Mouse (Mus musculus) layer of hippocampus, postnatal 10 days (tissue): Measurements from ENCODE around the gene Cwc15. TPM values are rescaled to one million over a fixed set of nuclear protein-coding genes. Genes with fewer than 3 reads are reported as not detected.

Experiments
- DNase-seq, 2 experiments: peaks; one replicate each; pipeline ENCODE4 v3.0.0; 2021; ENCODE audit warnings: low spot score in 2 of 2
- total RNA-seq, 2 experiments: library from RNA; stranded (reverse); gene quantifications; 2 replicates each; pipeline ENCODE4 v1.2.3; 2021

The Cwc15 gene
- total RNA-seq, 2 experiments from 2014 or later: 76.0 to 84.4 TPM

DNA sequence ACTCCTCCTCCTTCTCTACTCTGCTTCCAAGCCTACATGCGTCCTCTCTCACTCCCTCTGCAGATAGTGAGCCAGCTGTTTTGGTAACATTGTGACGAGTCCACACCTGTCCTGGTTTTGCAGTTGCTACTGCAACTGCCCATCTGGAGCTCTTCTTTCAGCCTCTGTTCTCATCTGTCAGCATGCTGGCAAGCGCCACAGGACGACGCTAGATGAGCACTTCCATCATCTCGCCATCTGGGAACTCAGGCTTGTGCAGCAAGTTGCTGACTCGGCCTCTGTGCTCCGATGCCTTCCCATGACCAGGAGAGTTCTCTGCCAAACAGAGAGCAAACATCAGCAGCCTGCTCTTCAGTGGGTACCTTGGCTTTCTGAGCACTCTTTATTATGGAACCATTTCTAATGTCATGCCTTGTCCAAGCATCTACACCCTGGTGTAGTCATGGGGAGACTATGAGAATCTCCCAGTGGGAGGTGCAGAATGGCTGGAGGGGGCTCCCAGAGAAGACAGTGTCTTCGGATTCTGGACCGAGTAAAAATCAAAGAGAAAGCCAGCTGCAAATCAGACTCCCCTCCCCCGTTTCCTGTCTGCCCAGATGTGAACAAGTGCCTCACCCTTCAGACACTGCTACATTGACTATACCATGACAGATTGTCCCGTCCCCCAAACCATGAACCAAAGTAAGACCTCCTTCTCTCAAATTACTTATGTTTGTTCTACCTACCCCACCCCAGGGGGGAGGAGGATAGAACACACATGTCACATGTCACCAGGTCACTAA lies 47.4 kb downstream of the Cwc15 start:
- no peak for DNase-seq

DNA sequence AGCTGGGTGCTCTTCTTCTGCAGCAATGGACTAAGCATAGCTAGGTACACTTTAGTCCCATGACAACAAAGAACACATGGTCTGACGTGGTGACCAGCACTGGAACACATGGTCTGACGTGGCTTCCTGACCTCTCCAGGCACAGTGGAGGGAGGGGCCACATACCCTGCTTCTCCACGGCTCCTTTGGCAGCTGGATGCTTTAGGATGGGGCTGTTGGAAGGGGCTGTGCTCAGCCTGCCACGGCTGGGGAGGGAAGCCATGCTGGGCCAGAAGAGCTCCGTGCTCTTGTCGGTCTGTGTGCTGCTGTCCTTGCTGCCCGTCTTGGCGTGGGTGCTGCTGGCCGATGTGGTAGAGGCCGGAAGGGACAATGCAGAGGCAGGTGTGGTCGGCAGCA lies 47.9 kb downstream of the Cwc15 start:
- no peak for DNase-seq

DNA sequence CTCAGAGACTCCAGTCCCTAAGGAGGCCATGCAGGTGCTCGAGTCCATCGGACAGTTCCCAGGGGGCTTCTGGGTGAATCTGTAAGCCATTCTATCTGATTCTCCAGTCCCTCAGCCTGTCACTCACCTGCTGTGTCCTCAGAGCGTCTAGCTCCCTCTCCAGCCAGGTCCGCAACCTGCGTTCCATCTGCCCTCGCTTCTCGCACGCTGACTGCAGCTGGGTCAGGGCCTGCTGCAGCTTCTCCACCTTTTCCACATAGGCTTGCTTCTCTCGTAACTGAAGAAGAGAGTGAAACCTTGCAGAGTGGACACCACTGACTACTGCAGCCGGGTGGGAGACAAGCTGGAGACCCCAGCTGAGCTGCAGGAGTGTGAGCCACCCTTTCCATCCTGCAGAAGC lies 57.9 kb downstream of the Cwc15 start:
- no peak for DNase-seq

DNA sequence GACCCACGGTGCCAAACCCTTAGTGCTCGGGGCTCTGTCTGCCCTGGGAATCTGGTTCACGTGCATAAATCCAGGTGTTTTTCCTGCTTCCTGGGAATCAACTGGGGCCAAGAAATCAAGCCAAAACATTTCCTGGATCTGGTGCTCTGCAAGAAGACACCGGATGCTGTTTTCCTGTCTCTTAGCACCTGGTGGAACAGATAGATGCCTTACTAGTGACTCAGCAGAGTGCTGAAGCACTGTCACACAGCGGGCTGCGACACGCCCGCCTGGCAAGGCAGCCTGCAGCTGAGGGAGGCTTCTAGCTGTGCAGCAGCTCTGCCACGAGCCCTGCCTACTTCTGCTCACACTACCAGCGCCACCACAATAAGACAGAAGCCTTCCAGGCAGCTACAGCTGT lies 59.0 kb downstream of the Cwc15 start:
- peak; percentile 24 to 26 for DNase-seq

DNA sequence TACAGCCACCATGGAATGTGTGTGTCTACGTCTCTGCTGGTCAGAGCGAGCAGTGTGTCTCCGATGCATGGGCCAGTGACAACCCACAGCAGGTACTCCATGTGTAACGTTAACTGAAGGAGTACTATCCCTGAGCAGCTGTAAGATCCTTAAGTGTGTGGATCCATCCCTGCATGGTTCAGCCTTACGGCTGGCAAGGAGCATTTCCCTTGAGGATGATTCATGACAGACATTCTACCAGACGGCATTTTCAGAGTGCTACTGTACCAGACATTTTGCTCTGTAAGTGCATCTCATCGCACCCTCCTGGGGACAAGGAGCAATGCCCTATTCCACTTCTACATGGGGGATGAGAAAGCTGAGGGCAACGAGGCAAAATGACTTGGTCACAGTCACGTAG lies 59.6 kb downstream of the Cwc15 start:
- DNase-seq: no peak

Other genes with a start within 250 kb of the Cwc15 start
- gene Sesn3, start 225.6 kb upstream of the Cwc15 start, total RNA-seq: 10 to 100 TPM; 58.2 to 61.1 TPM
- 10 to 100 TPM; 38.8 to 43.2 TPM for gene Endod1, start 119.1 kb upstream of the Cwc15 start, total RNA-seq
- gene Kdm4d, start 135 bp upstream of the Cwc15 start, total RNA-seq: 1 to 10 TPM; 2.2 to 2.3 TPM
- gene Amotl1, start 144.4 kb downstream of the Cwc15 start, total RNA-seq: 10 to 100 TPM; 16.3 to 20.0 TPM
- gene Piwil4, start 240.1 kb downstream of the Cwc15 start, total RNA-seq: under 1 TPM in 1 of 2 experiments, not detected in 1; 0.23 TPM